Mouse (Mus musculus) embryonic facial prominence, embryonic 11.5 days (tissue): ENCODE data around the gene Cerkl. TPM values are rescaled to one million over a fixed set of nuclear protein-coding genes. Genes with fewer than 3 reads are reported as not detected.

Experiments used
- ATAC-seq: fragments of 200-750 bp; cut with Nextera tagmentation; replicated peaks from 2 replicates; pipeline ENCODE4 v1.8.0; 2017; ENCODE audit warnings: low read depth; ENCODE audit not compliant: insufficient number of reproducible peaks, low FRiP score, low TSS enrichment
- DNase-seq: peaks from one replicate; pipeline ENCODE4 v3.0.0-alpha.2; 2015; ENCODE audit warnings: low spot score
- H3K27ac ChIP-seq: fragments of 300-500 bp; sonication (generic); replicated peaks from 2 replicates; pipeline ENCODE4 v1.5.1; 2014; ENCODE audit warnings: mild to moderate bottlenecking, low read depth, low read length, control low read depth
- H3K27me3 ChIP-seq: fragments of 300-500 bp; sonication (generic); 2 replicates; pipeline ENCODE4 v1.6.1; 2014; ENCODE audit warnings: mild to moderate bottlenecking, low read length, moderate library complexity, mixed read lengths; ENCODE audit not compliant: control insufficient read depth, insufficient read depth
- H3K36me3 ChIP-seq: fragments of 300-500 bp; sonication (generic); replicated peaks from 2 replicates; pipeline ENCODE4 v1.6.1; 2014; ENCODE audit warnings: low read depth, mild to moderate bottlenecking, low read length, moderate library complexity, mixed read lengths; ENCODE audit not compliant: control insufficient read depth, insufficient read depth
- H3K4me1 ChIP-seq: fragments of 300-500 bp; sonication (generic); 2 replicates; pipeline ENCODE4 v1.6.1; 2014; ENCODE audit warnings: low read length, mixed read lengths; ENCODE audit not compliant: control insufficient read depth, insufficient read depth
- H3K4me2 ChIP-seq: fragments of 300-500 bp; sonication (generic); 2 replicates; pipeline ENCODE4 v1.6.1; 2014; ENCODE audit warnings: low read depth, mild to moderate bottlenecking, control low read depth, low read length, moderate library complexity
- H3K4me3 ChIP-seq: fragments of 300-500 bp; sonication (generic); 2 replicates; pipeline ENCODE4 v1.5.1; 2014; ENCODE audit warnings: low read depth, low read length, control low read depth
- H3K9ac ChIP-seq: fragments of 300-500 bp; sonication (generic); replicated peaks from 2 replicates; pipeline ENCODE4 v1.6.1; 2014; ENCODE audit warnings: mild to moderate bottlenecking, control low read depth, low read length
- H3K9me3 ChIP-seq: fragments of 300-500 bp; sonication (generic); replicated peaks from 2 replicates; pipeline ENCODE4 v1.6.1; 2016; ENCODE audit warnings: mild to moderate bottlenecking, low read length, inconsistent platforms, mixed read lengths; ENCODE audit not compliant: control insufficient read depth
- WGBS: fragments of 180-500 bp; shearing (Covaris S2); extraction: QIAGEN DNeasy Blood & Tissue Kit; methylation state at CpG from one replicate; pipeline ENCODE4 v1.1.7; 2014; 5-methylcytosine and 5-hydroxymethylcytosine counted together
- polyA plus RNA-seq: library from polyadenylated mRNA; unstranded; fragments of >200 nt; fragmentation: Nextera tagmentation; extraction: Ambion mirVana; gene quantifications from 2 replicates; pipeline ENCODE4 v1.2.1, GENCODE M21; 2014

Gene Cerkl
- polyA plus RNA-seq, 1 experiment from 2014 or later = 2.8 TPM

- 74% methylated on average over 8 of the region's 8 CpGs for WGBS
- no peaks in the 10 kb centered on the region for H3K4me1 ChIP-seq
- H3K27ac ChIP-seq = no peak overlapping the region
- H3K9me3 ChIP-seq = no peaks in the 10 kb centered on the region
- DNase-seq = no peak
- no peak; the same call in 1 of the 2 replicates for ATAC-seq
- H3K36me3 ChIP-seq = no peaks in the 10 kb centered on the region
- no peaks in the 10 kb centered on the region for H3K27me3 ChIP-seq
- no peak overlapping the region for H3K4me3 ChIP-seq
- H3K4me2 ChIP-seq = no peak overlapping the region
- no peak overlapping the region for H3K9ac ChIP-seq
These were observed 78.1 kb downstream of the Cerkl start for GRCm38 (mm10) chr2:79378346-79379086.

GRCm38 (mm10) chr2:79372486-79373200 is 83.9 kb downstream of the Cerkl start:
- H3K9me3 ChIP-seq = no peaks in the 10 kb centered on the region
- no peaks in the 10 kb centered on the region for H3K27me3 ChIP-seq
- H3K4me3 ChIP-seq = no peak overlapping the region
- no peak overlapping the region for H3K27ac ChIP-seq
- WGBS = 38% methylated on average over 6 of the region's 6 CpGs
- no peak overlapping the region for H3K9ac ChIP-seq
- DNase-seq (peak; percentile 39), ATAC-seq (no peak)
- peaks cover 2% of the 10 kb centered on the region; the same call in 1 of the 2 replicates for H3K4me1 ChIP-seq
- H3K4me2 ChIP-seq = no peak overlapping the region
- H3K36me3 ChIP-seq = no peaks in the 10 kb centered on the region

- Histone ChIP-seq H3K4me1 (peaks cover 2% of the 10 kb centered on the region; the same call in 1 of the 2 replicates), H3K27ac (no peak overlapping the region), H3K9ac (no peak overlapping the region), H3K4me2 (no peak overlapping the region), H3K27me3 (no peaks in the 10 kb centered on the region), H3K9me3 (no peaks in the 10 kb centered on the region), H3K4me3 (no peak overlapping the region), H3K36me3 (no peaks in the 10 kb centered on the region)
- no peak for DNase-seq
- 77% methylated on average over 2 of the region's 2 CpGs for WGBS
- ATAC-seq = no peak
These were observed 84.5 kb downstream of the Cerkl start for GRCm38 (mm10) chr2:79372154-79372467.

GRCm38 (mm10) chr2:79371326-79372153 is 85.0 kb downstream of the Cerkl start:
- Histone ChIP-seq H3K36me3 (no peaks in the 10 kb centered on the region), H3K4me2 (no peak overlapping the region), H3K9ac (no peak overlapping the region), H3K4me1 (peaks cover 2% of the 10 kb centered on the region; the same call in 1 of the 2 replicates), H3K27ac (no peak overlapping the region), H3K9me3 (no peaks in the 10 kb centered on the region), H3K27me3 (no peaks in the 10 kb centered on the region), H3K4me3 (no peak overlapping the region)
- 88% methylated on average over 7 of the region's 7 CpGs for WGBS
- ATAC-seq (no peak), DNase-seq (no peak)

GRCm38 (mm10) chr2:79370711-79371312 is 85.8 kb downstream of the Cerkl start:
- H3K27ac ChIP-seq = no peak overlapping the region
- H3K9me3 ChIP-seq = no peaks in the 10 kb centered on the region
- no peak overlapping the region for H3K9ac ChIP-seq
- no peaks in the 10 kb centered on the region for H3K27me3 ChIP-seq
- ATAC-seq = peak; percentile 60; the same call in 1 of the 2 replicates
- H3K4me3 ChIP-seq = no peak overlapping the region
- H3K4me2 ChIP-seq = no peak overlapping the region
- DNase-seq = peak; percentile 19
- no peaks in the 10 kb centered on the region for H3K36me3 ChIP-seq
- H3K4me1 ChIP-seq = peaks cover 2% of the 10 kb centered on the region; the same call in 1 of the 2 replicates
- WGBS = 70% methylated on average over 9 of the region's 9 CpGs

- no peak for DNase-seq
- H3K9me3 ChIP-seq = no peaks in the 10 kb centered on the region
- WGBS = 83% methylated on average over 4 of the region's 4 CpGs
These were observed 86.7 kb downstream of the Cerkl start for GRCm38 (mm10) chr2:79369905-79370304.

GRCm38 (mm10) chr2:79369061-79369524 is 87.5 kb downstream of the Cerkl start:
- WGBS = 30% methylated on average over 7 of the region's 7 CpGs
- no peaks in the 10 kb centered on the region for H3K36me3 ChIP-seq
- no peak overlapping the region for H3K27ac ChIP-seq
- no peaks in the 10 kb centered on the region for H3K27me3 ChIP-seq
- H3K4me3 ChIP-seq = no peak overlapping the region
- DNase-seq (no peak), ATAC-seq (no peak)
- no peak overlapping the region for H3K9ac ChIP-seq
- H3K9me3 ChIP-seq = no peaks in the 10 kb centered on the region
- no peak overlapping the region for H3K4me2 ChIP-seq
- H3K4me1 ChIP-seq = peaks cover 2% of the 10 kb centered on the region; the same call in 1 of the 2 replicates

More at GRCm38 (mm10) chr2:79369905-79370304, 86.7 kb downstream of the Cerkl start:
- H3K9ac ChIP-seq = no peak overlapping the region
- no peaks in the 10 kb centered on the region for H3K27me3 ChIP-seq
- H3K4me1 ChIP-seq = peaks cover 2% of the 10 kb centered on the region; the same call in 1 of the 2 replicates
- no peak overlapping the region for H3K4me2 ChIP-seq
- no peak overlapping the region for H3K4me3 ChIP-seq
- H3K36me3 ChIP-seq = no peaks in the 10 kb centered on the region
- no peak overlapping the region for H3K27ac ChIP-seq
- ATAC-seq = no peak; the same call in 1 of the 2 replicates
